Mouse (Mus musculus): ENCODE results near the gene Zfp428.

Gene Zfp428

GRCm38 (mm10) chr7:24551985-24552759 is 45.4 kb downstream of the Zfp428 start:
- DNase-seq (ENCODE audit: low spot score), result no peak

GRCm38 (mm10) chr7:24555786-24556185 is 49.0 kb downstream of the Zfp428 start:
- no peak for DNase-seq (ENCODE audit: low spot score)

GRCm38 (mm10) chr7:24561450-24561849 is 54.6 kb downstream of the Zfp428 start:
- no peak for DNase-seq (ENCODE audit: low spot score)

- no peak for DNase-seq (ENCODE audit: low spot score)
Measured at GRCm38 (mm10) chr7:24563191-24563836, 56.5 kb downstream of the Zfp428 start.

GRCm38 (mm10) chr7:24563837-24564206 is 57.0 kb downstream of the Zfp428 start:
- no peak for DNase-seq (ENCODE audit: low spot score)

- peak; percentile 67 for DNase-seq (ENCODE audit: low spot score)
Measured at GRCm38 (mm10) chr7:24564607-24565265, 57.9 kb downstream of the Zfp428 start.

All from layer of hippocampus, adult 11-12 months (tissue).